Mouse (Mus musculus): ENCODE measurements at regions not wholly inside any gene's neighbourhood (a gene's known extent, or its start where the extent isn't known, plus 50 kb on each side); places are given as distances from the start of the nearest gene placed in this dataset.

DNA sequence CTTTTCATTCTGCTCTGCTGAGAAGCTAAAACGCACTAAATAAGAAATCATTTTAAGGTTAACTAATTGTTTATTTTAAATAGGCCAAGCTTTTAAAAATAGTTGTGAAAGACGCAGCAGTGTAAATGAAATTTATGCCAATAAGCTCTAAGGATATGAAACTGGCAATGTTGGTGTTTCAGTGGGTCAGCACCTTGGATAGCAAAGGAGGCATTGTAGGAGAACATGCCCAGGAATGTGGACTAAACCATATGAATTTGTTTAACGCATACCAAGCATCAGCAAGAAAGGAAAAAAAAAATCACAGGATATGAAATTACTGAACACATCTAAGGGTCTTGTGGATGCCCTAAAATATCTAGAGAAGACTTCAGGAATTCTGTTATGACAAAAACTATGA, 56.1 kb upstream of the Kcnip4 start:
- Histone ChIP-seq H3K9ac (ENCODE audit: insufficient read depth, low read depth) (no peak overlapping the region), H3K4me3 (replicated peaks in 1 of 3; ENCODE audit: low read depth in 2 of 3, low read length in 2 of 3, poor library complexity in 1 of 3) (no peak overlapping the region), H3K27ac (ENCODE audit: insufficient read depth, low read depth) (no peak overlapping the region), H3K27me3 (replicated peaks) (no peaks in the 10 kb centered on the region), H3K4me1 (ENCODE audit: control insufficient read depth in 1 of 2, insufficient read depth in 2 of 2) (no peaks in the 10 kb centered on the region), H3K9me3 (replicated peaks; ENCODE audit: low read length) (peaks cover 12% of the 10 kb centered on the region), H3K79me2 (replicated peaks; ENCODE audit: control insufficient read depth, extremely low read depth, insufficient read depth, poor library complexity, severe bottlenecking) (no peaks in the 10 kb centered on the region), H3K4me2 (ENCODE audit: insufficient read depth, low read depth, poor library complexity, severe bottlenecking) (no peak overlapping the region), H3K36me3 (replicated peaks in 1 of 2; ENCODE audit: control insufficient read depth in 1 of 2, insufficient read depth in 1 of 2, low read length in 1 of 2) (no peaks in the 10 kb centered on the region)
- TF ChIP-seq USF2 (conservative IDR thresholded peaks at IDR 0.05; ENCODE audit: low read depth, low read length) (no peak), TCF12 (IDR thresholded peaks at IDR 0.05; ENCODE audit: low read depth, low read length) (no peak), ELF1 (IDR thresholded peaks at IDR 0.05; ENCODE audit: low read depth, low read length) (no peak), MAFK (IDR thresholded peaks at IDR 0.05; ENCODE audit: insufficient replicate concordance, low read length) (no peak), ZNF384 (IDR thresholded peaks at IDR 0.05; ENCODE audit: low read depth, low read length) (no peak), CHD2 (IDR thresholded peaks at IDR 0.05; ENCODE audit: low read length) (no peak), ETS1 (conservative IDR thresholded peaks at IDR 0.05; ENCODE audit: low read depth, low read length) (no peak), TBP (conservative IDR thresholded peaks at IDR 0.05; ENCODE audit: low read depth, low read length) (no peak), BHLHE40 (IDR thresholded peaks at IDR 0.05; ENCODE audit: low read depth, low read length) (no peak), ZKSCAN1 (IDR thresholded peaks at IDR 0.05; ENCODE audit: borderline replicate concordance, low read depth, low read length) (no peak), UBTF (IDR thresholded peaks at IDR 0.05; ENCODE audit: low read depth, low read length) (no peak), SMC3 (IDR thresholded peaks at IDR 0.05; ENCODE audit: low read depth, low read length) (no peak), POLR2AphosphoS2 (IDR thresholded peaks at IDR 0.05; ENCODE audit: low read depth, low read length) (no peak), PAX5 (IDR thresholded peaks at IDR 0.05; ENCODE audit: low read length) (no peak), CHD1 (IDR thresholded peaks at IDR 0.05; ENCODE audit: low read depth, low read length) (no peak), CTCF (conservative IDR thresholded peaks at IDR 0.05 in 1 of 2, IDR thresholded peaks at IDR 0.05 in 1 of 2; ENCODE audit: low read depth in 2 of 2, low read length in 2 of 2) (no peak), USF1 (IDR thresholded peaks at IDR 0.05; ENCODE audit: low read depth, low read length) (no peak), KAT2A (IDR thresholded peaks at IDR 0.05; ENCODE audit: insufficient replicate concordance, low read length) (no peak), RCOR1 (conservative IDR thresholded peaks at IDR 0.05; ENCODE audit: low read depth, low read length) (no peak), NELFE (IDR thresholded peaks at IDR 0.05; ENCODE audit: low read depth, low read length) (no peak)
- in situ Hi-C loops (cut with MboI; ENCODE audit: low pct_ligation_motif_present, low pct_unique_long_range_greater_than_20kb, low sequenced_read_pairs): no loop called here
- DNase-seq (ENCODE audit: extremely low read depth): no peak
- dilution Hi-C loops (cut with MboI; ENCODE audit: extremely low pct_ligation_motif_present, extremely low pct_unique_long_range_greater_than_20kb, low sequenced_read_pairs): no loop called here

DNA sequence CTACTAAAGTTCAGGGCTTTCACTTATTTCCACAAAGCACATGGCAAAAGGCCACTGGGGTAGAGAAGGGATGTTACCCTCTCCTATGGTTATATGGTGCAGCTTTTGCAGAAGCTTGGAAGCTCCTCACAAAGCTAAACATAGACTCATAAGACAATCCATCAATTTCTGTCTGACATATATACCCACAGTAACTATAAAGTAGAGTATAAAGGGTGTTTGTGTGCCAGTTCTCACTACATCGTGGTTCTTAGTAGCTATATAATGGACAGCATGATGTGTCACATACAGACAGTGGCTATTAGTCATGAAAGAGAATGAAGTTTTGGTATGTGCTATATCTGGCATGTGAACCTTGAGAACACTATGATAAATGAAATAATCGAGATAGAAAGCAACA, 51.2 kb upstream of the Kcnip4 start:
- dilution Hi-C loops (cut with MboI; ENCODE audit: extremely low pct_ligation_motif_present, extremely low pct_unique_long_range_greater_than_20kb, low sequenced_read_pairs) (no loop called here), in situ Hi-C loops (cut with MboI; ENCODE audit: low pct_ligation_motif_present, low pct_unique_long_range_greater_than_20kb, low sequenced_read_pairs) (no loop called here)

More for the DNA sequence above, 51.2 kb upstream of the Kcnip4 start:
- Histone ChIP-seq H3K9me3 (replicated peaks; ENCODE audit: low read length) (peaks cover 21% of the 10 kb centered on the region), H3K36me3 (replicated peaks in 1 of 2; ENCODE audit: control insufficient read depth in 1 of 2, insufficient read depth in 1 of 2, low read length in 1 of 2) (no peaks in the 10 kb centered on the region), H3K9ac (ENCODE audit: insufficient read depth, low read depth) (no peak overlapping the region), H3K4me1 (ENCODE audit: control insufficient read depth in 1 of 2, insufficient read depth in 2 of 2) (no peaks in the 10 kb centered on the region), H3K27ac (ENCODE audit: insufficient read depth, low read depth) (no peak overlapping the region), H3K4me3 (replicated peaks in 1 of 3; ENCODE audit: low read depth in 2 of 3, low read length in 2 of 3, poor library complexity in 1 of 3) (no peak overlapping the region), H3K27me3 (replicated peaks) (no peaks in the 10 kb centered on the region), H3K79me2 (replicated peaks; ENCODE audit: control insufficient read depth, extremely low read depth, insufficient read depth, poor library complexity, severe bottlenecking) (no peaks in the 10 kb centered on the region), H3K4me2 (ENCODE audit: insufficient read depth, low read depth, poor library complexity, severe bottlenecking) (no peak overlapping the region)
- DNase-seq (ENCODE audit: extremely low read depth): no peak
- TF ChIP-seq CHD2 (IDR thresholded peaks at IDR 0.05; ENCODE audit: low read length) (no peak), IRF4 (IDR thresholded peaks at IDR 0.05; ENCODE audit: low read depth, low read length) (no peak), ZMIZ1 (IDR thresholded peaks at IDR 0.05; ENCODE audit: low read depth, low read length) (no peak), MXI1 (IDR thresholded peaks at IDR 0.05; ENCODE audit: low read depth, low read length) (no peak), MAFK (IDR thresholded peaks at IDR 0.05; ENCODE audit: insufficient replicate concordance, low read length) (no peak), RAD21 (IDR thresholded peaks at IDR 0.05; ENCODE audit: low read depth, low read length) (no peak), SIN3A (IDR thresholded peaks at IDR 0.05; ENCODE audit: low read length) (no peak), RCOR1 (conservative IDR thresholded peaks at IDR 0.05; ENCODE audit: low read depth, low read length) (no peak), TCF12 (IDR thresholded peaks at IDR 0.05; ENCODE audit: low read depth, low read length) (no peak), JUN (IDR thresholded peaks at IDR 0.05; ENCODE audit: insufficient read depth, low read depth, low read length) (no peak), MAZ (IDR thresholded peaks at IDR 0.05; ENCODE audit: low read depth, low read length) (no peak), ZNF384 (IDR thresholded peaks at IDR 0.05; ENCODE audit: low read depth, low read length) (no peak)

Measured in CH12.LX (cell line).